Mouse (Mus musculus) midbrain, embryonic 13.5 days (tissue): Measurements from ENCODE around the gene Mybpc2. TPM values are rescaled to one million over a fixed set of nuclear protein-coding genes. Genes with fewer than 3 reads are reported as not detected.

Experiments used
- ATAC-seq: fragments of 200-750 bp; cut with Nextera tagmentation; 2 replicates; pipeline ENCODE4 v1.8.0; 2017; ENCODE audit warnings: mild to moderate bottlenecking, moderate TSS enrichment, moderate library complexity
- H3K27ac ChIP-seq: fragments of 300-500 bp; sonication (generic); 2 replicates; pipeline ENCODE4 v1.5.1; 2015; ENCODE audit warnings: inconsistent platforms, mild to moderate bottlenecking, moderate library complexity
- H3K27me3 ChIP-seq: fragments of 300-500 bp; sonication (generic); 2 replicates; pipeline ENCODE4 v1.6.1; 2015; ENCODE audit warnings: mild to moderate bottlenecking, inconsistent platforms
- H3K36me3 ChIP-seq: fragments of 300-500 bp; sonication (generic); 2 replicates; pipeline ENCODE4 v1.6.1; 2015; ENCODE audit warnings: mild to moderate bottlenecking, inconsistent platforms
- H3K4me1 ChIP-seq: fragments of 300-500 bp; sonication (generic); replicated peaks from 2 replicates; pipeline ENCODE4 v1.6.1; 2015; ENCODE audit warnings: inconsistent platforms
- H3K4me2 ChIP-seq: fragments of 300-500 bp; sonication (generic); replicated peaks from 2 replicates; pipeline ENCODE4 v1.6.1; 2015; ENCODE audit warnings: moderate library complexity, mild to moderate bottlenecking, inconsistent platforms
- H3K4me3 ChIP-seq: fragments of 300-500 bp; sonication (generic); replicated peaks from 2 replicates; pipeline ENCODE4 v1.5.1; 2015; ENCODE audit warnings: mild to moderate bottlenecking, inconsistent platforms
- H3K9ac ChIP-seq: fragments of 300-500 bp; sonication (generic); replicated peaks from 2 replicates; pipeline ENCODE4 v1.6.1; 2015; ENCODE audit warnings: mild to moderate bottlenecking, inconsistent platforms
- H3K9me3 ChIP-seq: fragments of 300-500 bp; sonication (generic); 2 replicates; pipeline ENCODE4 v1.6.1; 2016; ENCODE audit warnings: mild to moderate bottlenecking, inconsistent platforms
- WGBS: fragments of 180-500 bp; shearing (Covaris S2); methylation state at CpG from one replicate; pipeline ENCODE4 v1.1.7; 2015; 5-methylcytosine and 5-hydroxymethylcytosine counted together
- microRNA-seq: library from miRNA; unstranded; fragments of <30 nt; microRNA quantifications from one replicate; pipeline ENCODE4, GENCODE M21; 2016
- polyA plus RNA-seq: library from polyadenylated mRNA; unstranded; fragments of >200 nt; fragmentation: Nextera tagmentation; extraction: Ambion mirVana; gene quantifications from 2 replicates; pipeline ENCODE4 v1.2.1, GENCODE M21; 2015

The Mybpc2 gene
- polyA plus RNA-seq, 1 experiment from 2014 or later: 0.16 TPM

- no peak overlapping the region for H3K4me3 ChIP-seq
- peaks cover 56% of the 10 kb centered on the region for H3K36me3 ChIP-seq
- no peak overlapping the region for H3K4me2 ChIP-seq
- WGBS: 87% methylated on average over 10 of the region's 10 CpGs
- peaks cover 10% of the 10 kb centered on the region; the same call in 1 of the 2 replicates for H3K27me3 ChIP-seq
- H3K9ac ChIP-seq: peak overlapping the region; percentile 47
- no peak for ATAC-seq
- peak overlapping the region; percentile 92 for H3K27ac ChIP-seq
- no peaks in the 10 kb centered on the region for H3K9me3 ChIP-seq
- H3K4me1 ChIP-seq: peaks cover 60% of the 10 kb centered on the region
Observed at GRCm38 (mm10) chr7:44463556-44464225, 60.8 kb downstream of the Mybpc2 start.

- no peak overlapping the region for H3K4me2 ChIP-seq
- peaks cover 63% of the 10 kb centered on the region for H3K36me3 ChIP-seq
- no peak for ATAC-seq
- peak overlapping the region; percentile 92 for H3K27ac ChIP-seq
- WGBS: 51% methylated on average over 8 of the region's 8 CpGs
- H3K9me3 ChIP-seq: no peaks in the 10 kb centered on the region
- H3K4me3 ChIP-seq: no peak overlapping the region
- peaks cover 56% of the 10 kb centered on the region for H3K4me1 ChIP-seq
- peaks cover 10% of the 10 kb centered on the region; the same call in 1 of the 2 replicates for H3K27me3 ChIP-seq
- H3K9ac ChIP-seq: no peak overlapping the region
Observed at GRCm38 (mm10) chr7:44463056-44463425, 61.4 kb downstream of the Mybpc2 start.

GRCm38 (mm10) chr7:44462218-44463055, 62.0 kb downstream of the Mybpc2 start:
- H3K9ac ChIP-seq: peak overlapping the region; percentile 52
- no peak for ATAC-seq
- peak overlapping the region; percentile 9; the same call in 1 of the 2 replicates for H3K27ac ChIP-seq
- peaks cover 55% of the 10 kb centered on the region for H3K4me1 ChIP-seq
- peaks cover 69% of the 10 kb centered on the region for H3K36me3 ChIP-seq
- H3K4me2 ChIP-seq: no peak overlapping the region
- WGBS: 26% methylated on average over 70 of the region's 77 CpGs
- no peaks in the 10 kb centered on the region for H3K9me3 ChIP-seq
- no peak overlapping the region for H3K4me3 ChIP-seq
- peaks cover 10% of the 10 kb centered on the region; the same call in 1 of the 2 replicates for H3K27me3 ChIP-seq

- Histone ChIP-seq H3K9ac (peak overlapping the region; percentile 52), H3K4me2 (no peak overlapping the region), H3K4me1 (peaks cover 47% of the 10 kb centered on the region), H3K9me3 (no peaks in the 10 kb centered on the region), H3K36me3 (peaks cover 77% of the 10 kb centered on the region), H3K27ac (no peak overlapping the region), H3K27me3 (peaks cover 10% of the 10 kb centered on the region; the same call in 1 of the 2 replicates), H3K4me3 (no peak overlapping the region)
- 76% methylated on average over 50 of the region's 57 CpGs for WGBS
- no peak for ATAC-seq
Observed at GRCm38 (mm10) chr7:44461503-44462217, 62.8 kb downstream of the Mybpc2 start.

- Histone ChIP-seq H3K4me2 (no peak overlapping the region), H3K27ac (no peak overlapping the region), H3K9me3 (no peaks in the 10 kb centered on the region), H3K27me3 (peaks cover 10% of the 10 kb centered on the region; the same call in 1 of the 2 replicates), H3K36me3 (peaks cover 83% of the 10 kb centered on the region), H3K9ac (no peak overlapping the region), H3K4me3 (no peak overlapping the region), H3K4me1 (peaks cover 42% of the 10 kb centered on the region)
- 87% methylated on average over 31 of the region's 31 CpGs for WGBS
- ATAC-seq: no peak
Observed at GRCm38 (mm10) chr7:44460767-44461502, 63.5 kb downstream of the Mybpc2 start.

- Histone ChIP-seq H3K9me3 (no peaks in the 10 kb centered on the region), H3K4me3 (no peak overlapping the region), H3K9ac (no peak overlapping the region), H3K4me2 (no peak overlapping the region), H3K4me1 (peaks cover 33% of the 10 kb centered on the region), H3K27ac (no peak overlapping the region), H3K27me3 (peaks cover 10% of the 10 kb centered on the region; the same call in 1 of the 2 replicates), H3K36me3 (peaks cover 90% of the 10 kb centered on the region)
- no peak for ATAC-seq
- 79% methylated on average over 6 of the region's 6 CpGs for WGBS
Observed at GRCm38 (mm10) chr7:44460067-44460466, 64.4 kb downstream of the Mybpc2 start.

- Histone ChIP-seq H3K27me3 (peaks cover 3% of the 10 kb centered on the region; the same call in 1 of the 2 replicates), H3K4me1 (peaks cover 25% of the 10 kb centered on the region), H3K9ac (no peak overlapping the region), H3K27ac (no peak overlapping the region), H3K9me3 (no peaks in the 10 kb centered on the region), H3K4me2 (no peak overlapping the region), H3K36me3 (peaks cover 87% of the 10 kb centered on the region), H3K4me3 (no peak overlapping the region)
- ATAC-seq: no peak
- 88% methylated on average over 1 of the region's 1 CpGs for WGBS
Observed at GRCm38 (mm10) chr7:44456302-44456701, 68.2 kb downstream of the Mybpc2 start.

GRCm38 (mm10) chr7:44453256-44453655, 71.2 kb downstream of the Mybpc2 start:
- H3K9ac ChIP-seq: peak overlapping the region; percentile 39
- H3K27ac ChIP-seq: peak overlapping the region; percentile 19; the same call in 1 of the 2 replicates
- H3K4me3 ChIP-seq: no peak overlapping the region
- H3K4me2 ChIP-seq: no peak overlapping the region
- H3K36me3 ChIP-seq: peaks cover 80% of the 10 kb centered on the region
- H3K4me1 ChIP-seq: peaks cover 47% of the 10 kb centered on the region
- WGBS: 23% methylated on average over 3 of the region's 3 CpGs
- H3K27me3 ChIP-seq: no peaks in the 10 kb centered on the region
- H3K9me3 ChIP-seq: no peaks in the 10 kb centered on the region
- 0 out of 2 replicates have a peak, but pooled peaks have one; percentile 9 for ATAC-seq

Small RNA genes within 50 kb of the gene (microRNA-seq; reads per million reads assigned to microRNA genes)
- gene Mir7052 (not detected), gene Mir7053 (1.4 reads per million)

Other genes starting within 250 kb of the Mybpc2 start
- 3.7 and 4.0 TPM in 2 replicates for gene Clec11a, start 217.8 kb downstream of the Mybpc2 start, polyA plus RNA-seq
- 26.0 and 26.4 TPM in 2 replicates for gene Shank1, start 214.4 kb downstream of the Mybpc2 start, polyA plus RNA-seq
- 16.9 and 17.6 TPM in 2 replicates for gene Syt3, start 140.6 kb downstream of the Mybpc2 start, polyA plus RNA-seq
- gene 1700008O03Rik, start 138.8 kb downstream of the Mybpc2 start, polyA plus RNA-seq: 0.70 and 1.4 TPM in 2 replicates
- gene Lrrc4b, start 95.6 kb downstream of the Mybpc2 start, polyA plus RNA-seq: 15.7 and 16.4 TPM in 2 replicates
- 8.6 and 10.8 TPM in 2 replicates for gene Aspdh, start 59.3 kb downstream of the Mybpc2 start, polyA plus RNA-seq
- 41.6 and 44.8 TPM in 2 replicates for gene Josd2, start 56.7 kb downstream of the Mybpc2 start, polyA plus RNA-seq
- 118 and 129 TPM in 2 replicates for gene Emc10, start 28.1 kb downstream of the Mybpc2 start, polyA plus RNA-seq
- gene Fam71e1, start 28.1 kb downstream of the Mybpc2 start, polyA plus RNA-seq: 43.0 and 46.1 TPM in 2 replicates
- not detected in 2 replicates for gene Spib, start 7.4 kb upstream of the Mybpc2 start, polyA plus RNA-seq
- gene Pold1, start 24.2 kb upstream of the Mybpc2 start, polyA plus RNA-seq: 38.7 and 40.1 TPM in 2 replicates
- gene Nr1h2, start 29.3 kb upstream of the Mybpc2 start, polyA plus RNA-seq: 71.3 and 74.9 TPM in 2 replicates
- 0.64 and 1.3 TPM in 2 replicates for gene Napsa, start 47.7 kb upstream of the Mybpc2 start, polyA plus RNA-seq
- 3.7 and 4.4 TPM in 2 replicates for gene Kcnc3, start 66.0 kb upstream of the Mybpc2 start, polyA plus RNA-seq
- gene Myh14, start 146.2 kb upstream of the Mybpc2 start, polyA plus RNA-seq: 0.84 and 1.2 TPM in 2 replicates
- not detected in 2 replicates for gene Izumo2, start 184.1 kb upstream of the Mybpc2 start, polyA plus RNA-seq
- gene Vrk3, start 223.8 kb upstream of the Mybpc2 start, polyA plus RNA-seq: 33.9 and 35.2 TPM in 2 replicates
- gene Zfp473, start 226.4 kb upstream of the Mybpc2 start, polyA plus RNA-seq: 1.2 and 1.4 TPM in 2 replicates